Comparison of ENCODE assay signal across 9 mouse cellular contexts in the genomic region with DNA sequence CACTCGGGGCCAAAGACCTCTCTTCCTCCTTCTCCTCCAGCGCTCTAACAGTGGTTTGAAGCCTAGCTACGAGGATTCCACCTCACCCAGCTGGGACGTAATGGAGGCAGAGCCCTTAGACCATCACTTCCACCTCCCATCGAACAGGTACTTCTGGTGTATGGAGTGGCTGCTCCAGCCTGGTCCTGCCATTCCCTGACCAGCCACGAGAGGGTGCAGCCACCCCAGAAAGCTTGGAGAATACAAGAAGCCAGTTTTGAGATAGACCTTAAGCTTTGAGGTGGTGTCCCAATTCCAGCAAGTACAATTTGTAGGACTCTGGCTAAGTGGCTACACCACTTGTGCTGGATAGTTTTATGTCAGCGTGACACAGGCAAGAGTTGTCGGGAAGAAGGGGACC. TPM values are rescaled to one million over a fixed set of nuclear protein-coding genes. Genes with fewer than 3 reads are reported as not detected.
A peak's percentile ranks its signal among the peaks of the same experiment; 100 is the strongest.
DNase-seq lines count a peak whose midpoint lies in the region; ATAC-seq and TF ChIP-seq lines count a peak whose summit lies in the region.
"Had no signal": no experiment of that assay in that cellular context is flagged by ENCODE, and none has a peak within 500 bp of the region (broad histone marks: within the 10 kb centered on the region; RNA-seq: fewer than 3 reads in every experiment).

No protein-coding gene starts in this region.

- no peak overlapping the region for H3K27ac ChIP-seq in intestine, embryonic 14.5 days (ENCODE audit: low read depth)
- no peak overlapping the region for H3K27ac ChIP-seq in intestine, embryonic 16.5 days (ENCODE audit: low read length)
- no peak overlapping the region for H3K27ac ChIP-seq in embryonic facial prominence, embryonic 14.5 days (replicated peaks; ENCODE audit: low read depth, low read length)
- H3K27ac ChIP-seq in kidney, adult 2 months (ENCODE audit: insufficient read depth, low read depth, low read length): no peak overlapping the region
- no peak overlapping the region for H3K27ac ChIP-seq in liver, embryonic 11.5 days (ENCODE audit: low read depth, low read length)
- H3K27ac ChIP-seq: neural tube, embryonic 12.5 days had no signal

- no peaks in the 10 kb centered on the region for H3K9me3 ChIP-seq in intestine, embryonic 14.5 days (ENCODE audit: control insufficient read depth, low read length)
- H3K9me3 ChIP-seq in intestine, embryonic 16.5 days (ENCODE audit: control insufficient read depth, low read length): no peaks in the 10 kb centered on the region
- no peaks in the 10 kb centered on the region for H3K9me3 ChIP-seq in embryonic facial prominence, embryonic 14.5 days (ENCODE audit: control insufficient read depth, low read length)
- H3K9me3 ChIP-seq in liver, embryonic 11.5 days (ENCODE audit: control insufficient read depth, low read length): no peaks in the 10 kb centered on the region
- H3K9me3 ChIP-seq: neural tube, embryonic 12.5 days had no signal

- WGBS in intestine, embryonic 14.5 days: 38% methylated on average over 8 of the region's 8 CpGs
- 29% methylated on average over 8 of the region's 8 CpGs for WGBS in intestine, embryonic 16.5 days
- 35% methylated on average over 8 of the region's 8 CpGs for WGBS in embryonic facial prominence, embryonic 14.5 days
- 32% methylated on average over 8 of the region's 8 CpGs for WGBS in kidney, adult 2 months
- WGBS in liver, embryonic 11.5 days: 26% methylated on average over 8 of the region's 8 CpGs

- ATAC-seq in intestine, embryonic 14.5 days (replicated peaks; ENCODE audit: low FRiP score, low TSS enrichment, low read depth): 0 out of 2 replicates have a peak, but pooled peaks have one; percentile 50
- no peak; the same call in 1 of the 2 replicates for ATAC-seq in intestine, embryonic 16.5 days
- ATAC-seq in embryonic facial prominence, embryonic 14.5 days (ENCODE audit: low read depth): no peak
- no peak for ATAC-seq in liver, embryonic 11.5 days (replicated peaks; ENCODE audit: low FRiP score)

- H3K36me3 ChIP-seq in intestine, embryonic 14.5 days (ENCODE audit: control insufficient read depth, insufficient read depth, low read length): no peaks in the 10 kb centered on the region
- no peaks in the 10 kb centered on the region for H3K36me3 ChIP-seq in intestine, embryonic 16.5 days (ENCODE audit: control insufficient read depth, insufficient read depth, low read length)
- no peaks in the 10 kb centered on the region for H3K36me3 ChIP-seq in embryonic facial prominence, embryonic 14.5 days (ENCODE audit: control insufficient read depth, insufficient read depth, low read length)
- H3K36me3 ChIP-seq in kidney, adult 2 months (ENCODE audit: control insufficient read depth, insufficient read depth, low read length): no peaks in the 10 kb centered on the region
- no peaks in the 10 kb centered on the region for H3K36me3 ChIP-seq in liver, embryonic 11.5 days (ENCODE audit: control insufficient read depth, insufficient read depth, low read length)
- H3K36me3 ChIP-seq: neural tube, embryonic 12.5 days had no signal

- H3K4me2 ChIP-seq in intestine, embryonic 14.5 days (ENCODE audit: low read length): no peak overlapping the region
- no peak overlapping the region for H3K4me2 ChIP-seq in intestine, embryonic 16.5 days (ENCODE audit: low read depth, low read length)
- no peak overlapping the region for H3K4me2 ChIP-seq in embryonic facial prominence, embryonic 14.5 days (ENCODE audit: low read depth, low read length)
- no peak overlapping the region for H3K4me2 ChIP-seq in liver, embryonic 11.5 days
- H3K4me2 ChIP-seq: neural tube, embryonic 12.5 days had no signal

- no peaks in the 10 kb centered on the region for H3K27me3 ChIP-seq in intestine, embryonic 14.5 days (replicated peaks; ENCODE audit: control insufficient read depth, insufficient read depth, low read length)
- no peaks in the 10 kb centered on the region for H3K27me3 ChIP-seq in intestine, embryonic 16.5 days (replicated peaks; ENCODE audit: control insufficient read depth, insufficient read depth, low read length)
- H3K27me3 ChIP-seq in embryonic facial prominence, embryonic 14.5 days (replicated peaks; ENCODE audit: control insufficient read depth, insufficient read depth, low read length): no peaks in the 10 kb centered on the region
- no peaks in the 10 kb centered on the region for H3K27me3 ChIP-seq in kidney, adult 2 months (replicated peaks; ENCODE audit: control insufficient read depth, insufficient read depth, low read length)
- H3K27me3 ChIP-seq in liver, embryonic 11.5 days (replicated peaks; ENCODE audit: control insufficient read depth, insufficient read depth, low read length): no peaks in the 10 kb centered on the region
- H3K27me3 ChIP-seq: neural tube, embryonic 12.5 days had no signal

- H3K4me3 ChIP-seq in intestine, embryonic 14.5 days (ENCODE audit: low read depth, low read length): no peak overlapping the region
- no peak overlapping the region for H3K4me3 ChIP-seq in intestine, embryonic 16.5 days (ENCODE audit: low read length)
- no peak overlapping the region for H3K4me3 ChIP-seq in embryonic facial prominence, embryonic 14.5 days (ENCODE audit: low read depth, low read length)
- no peak overlapping the region for H3K4me3 ChIP-seq in kidney, adult 2 months (ENCODE audit: insufficient read depth, low read depth, low read length)
- no peak overlapping the region for H3K4me3 ChIP-seq in liver, embryonic 11.5 days (ENCODE audit: low read depth, low read length)
- H3K4me3 ChIP-seq: neural tube, embryonic 12.5 days had no signal

- no peaks in the 10 kb centered on the region for H3K4me1 ChIP-seq in intestine, embryonic 14.5 days (replicated peaks; ENCODE audit: control insufficient read depth, insufficient read depth, low read length)
- no peaks in the 10 kb centered on the region for H3K4me1 ChIP-seq in intestine, embryonic 16.5 days (ENCODE audit: control insufficient read depth, insufficient read depth, low read length)
- no peaks in the 10 kb centered on the region for H3K4me1 ChIP-seq in embryonic facial prominence, embryonic 14.5 days (ENCODE audit: control insufficient read depth, insufficient read depth, low read length)
- H3K4me1 ChIP-seq in kidney, adult 2 months (ENCODE audit: control insufficient read depth, insufficient read depth, low read length): no peaks in the 10 kb centered on the region
- H3K4me1 ChIP-seq in liver, embryonic 11.5 days (replicated peaks; ENCODE audit: control insufficient read depth, insufficient read depth, low read length): no peaks in the 10 kb centered on the region
- H3K4me1 ChIP-seq: neural tube, embryonic 12.5 days had no signal

- H3K9ac ChIP-seq in intestine, embryonic 14.5 days (ENCODE audit: low read length): no peak overlapping the region
- no peak overlapping the region for H3K9ac ChIP-seq in intestine, embryonic 16.5 days (ENCODE audit: low read depth, low read length)
- no peak overlapping the region for H3K9ac ChIP-seq in embryonic facial prominence, embryonic 14.5 days (ENCODE audit: low read depth, low read length)
- H3K9ac ChIP-seq in liver, embryonic 11.5 days (ENCODE audit: low read depth, low read length): no peak overlapping the region
- H3K9ac ChIP-seq: neural tube, embryonic 12.5 days had no signal

- TF ChIP-seq POLR2A in kidney, adult 2 months (IDR thresholded peaks at IDR 0.05; ENCODE audit: low read depth, low read length): no peak

- peak; percentile 91 for TF ChIP-seq CTCF in kidney, adult 2 months (conservative IDR thresholded peaks at IDR 0.05; ENCODE audit: insufficient read depth, insufficient read length, low read depth, low read length)

- DNase-seq in intestine, embryonic 14.5 days (ENCODE audit: low spot score): peak; percentile 76
- peak; percentile 56 to 88 for DNase-seq in adrenal gland, adult (ENCODE audit: inconsistent age in 2 of 2, low spot score in 1 of 2)
- DNase-seq in embryonic facial prominence, embryonic 14.5 days (ENCODE audit: low spot score): peak; percentile 8
- DNase-seq in kidney, adult 2 months: peak; percentile 79
- peak; percentile 58 for DNase-seq in liver, embryonic 11.5 days (ENCODE audit: low spot score)
- peak; percentile 9 for DNase-seq in retina, adult 2 months (ENCODE audit: low read depth, low spot score)
- DNase-seq in thymus, postnatal 36 days: peak; percentile 65 to 72

RNA-seq across cellular contexts. Expression of a gene that starts 38.4 kb away (rescaled TPM):
- polyA plus RNA-seq in intestine, embryonic 14.5 days (2014; fragmentation: Nextera tagmentation; extraction: Ambion mirVana): 30.6 and 34.6 TPM in 2 replicates
- 39.1 and 41.3 TPM in 2 replicates for polyA plus RNA-seq in intestine, embryonic 16.5 days (2015; fragmentation: Nextera tagmentation; extraction: Ambion mirVana)
- 4.1 TPM in 2 replicates for polyA plus RNA-seq in embryonic facial prominence, embryonic 14.5 days (2014; fragmentation: Nextera tagmentation; extraction: Ambion mirVana)
- polyA plus RNA-seq in kidney, adult 2 months (2012; rRNA removed): 22.1 and 26.2 TPM in 2 replicates
- polyA plus RNA-seq in liver, embryonic 11.5 days (2014; fragmentation: Nextera tagmentation; extraction: Ambion mirVana): 1.4 and 2.6 TPM in 2 replicates

RNA-seq across cellular contexts. Expression of a gene that starts 42.3 kb away (rescaled TPM):
- polyA plus RNA-seq in intestine, embryonic 14.5 days (2014; fragmentation: Nextera tagmentation; extraction: Ambion mirVana): not detected in 2 replicates
- polyA plus RNA-seq in intestine, embryonic 16.5 days (2015; fragmentation: Nextera tagmentation; extraction: Ambion mirVana): not detected in 2 replicates
- polyA plus RNA-seq in embryonic facial prominence, embryonic 14.5 days (2014; fragmentation: Nextera tagmentation; extraction: Ambion mirVana): not detected in 2 replicates
- polyA plus RNA-seq in kidney, adult 2 months (2012; rRNA removed): not detected in 2 replicates
- polyA plus RNA-seq in liver, embryonic 11.5 days (2014; fragmentation: Nextera tagmentation; extraction: Ambion mirVana): not detected in 2 replicates
- polyA plus RNA-seq: neural tube, embryonic 12.5 days had no signal

Comparison
In these comparisons a context has a peak if more than half of its experiments do, and no peak if none do; other contexts are left out.
1. DNase-seq: peak in every context shown above with its lines; median percentile 79 in kidney, adult 2 months; 76 in intestine, embryonic 14.5 days; 72 in adrenal gland, adult; 68 in thymus, postnatal 36 days; 58 in liver, embryonic 11.5 days; 9 in retina, adult 2 months; 8 in embryonic facial prominence, embryonic 14.5 days.